Mouse (Mus musculus): ENCODE data around the gene Snx32. TPM values are rescaled to one million over a fixed set of nuclear protein-coding genes. Genes with fewer than 3 reads are reported as not detected.

Gene Snx32
- polyA plus RNA-seq (2015; fragmentation: Nextera tagmentation; extraction: Ambion mirVana) = 7.2 and 8.0 TPM in 2 replicates

DNA sequence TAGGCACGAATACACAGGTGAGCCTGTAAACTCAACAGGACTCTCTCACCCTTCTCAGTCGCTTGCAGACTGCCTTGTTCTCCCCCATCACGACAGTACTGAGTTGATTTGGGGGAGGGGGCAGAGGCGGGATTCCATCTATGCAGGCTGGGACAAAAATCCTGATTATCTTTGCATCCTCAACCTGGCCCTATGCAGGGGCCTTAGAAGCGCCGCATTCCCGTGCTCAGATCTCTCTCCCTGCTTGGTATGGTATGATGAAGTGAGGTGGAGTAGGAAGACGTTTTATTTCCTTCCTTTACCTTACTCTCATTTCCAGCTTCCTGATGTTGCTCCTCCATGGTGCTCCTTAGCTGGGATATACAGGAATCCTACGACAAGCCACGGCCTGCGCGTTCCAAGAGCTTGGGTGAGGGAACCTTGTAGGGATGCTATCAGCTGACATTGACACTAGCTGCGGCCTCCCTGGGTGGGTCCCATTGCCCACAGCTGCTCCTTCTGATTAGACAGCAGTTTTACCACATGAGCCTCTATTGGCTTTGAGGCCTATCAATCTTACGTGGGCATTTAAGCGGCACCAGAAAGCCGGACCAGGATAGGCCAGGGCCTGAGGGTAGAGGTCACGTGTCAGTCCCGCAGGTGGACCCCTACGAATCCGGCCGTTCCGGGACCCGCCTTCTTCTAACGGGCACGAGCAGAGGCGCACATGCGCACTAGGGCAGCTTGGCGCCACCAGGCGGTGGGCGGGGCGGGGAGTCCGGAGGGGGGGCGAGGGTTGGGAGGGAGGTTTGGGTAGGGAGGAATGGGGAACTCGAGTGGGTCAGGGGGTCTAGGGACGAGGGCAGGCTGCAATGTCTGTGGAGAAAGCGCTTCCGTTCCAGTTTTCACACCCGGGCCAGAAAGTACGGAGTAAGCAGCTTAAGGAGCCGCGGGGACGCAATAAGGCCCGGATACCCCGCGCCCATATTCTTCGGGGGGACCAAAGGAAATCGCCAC lies at the start of gene Snx32:
Snx32 (minus strand) TSS at position 508 of the 996 bp plus-strand sequence.
- Histone ChIP-seq H3K27me3 (replicated peaks) (no peaks in the 10 kb centered on the region), H3K4me1 (replicated peaks) (peaks cover 10% of the 10 kb centered on the region), H3K36me3 (no peaks in the 10 kb centered on the region), H3K4me2 (replicated peaks) (peak within 1 kb of the TSS; percentile 87), H3K9me3 (no peaks in the 10 kb centered on the region), H3K27ac (peak within 1 kb of the TSS; percentile 54; the same call in 1 of the 2 replicates), H3K4me3 (replicated peaks) (peak within 1 kb of the TSS; percentile 52), H3K9ac (peak within 1 kb of the TSS; percentile 56)
- WGBS = 2% methylated on average over 47 of the region's 47 CpGs
- ATAC-seq = peak; percentile 99

DNA sequence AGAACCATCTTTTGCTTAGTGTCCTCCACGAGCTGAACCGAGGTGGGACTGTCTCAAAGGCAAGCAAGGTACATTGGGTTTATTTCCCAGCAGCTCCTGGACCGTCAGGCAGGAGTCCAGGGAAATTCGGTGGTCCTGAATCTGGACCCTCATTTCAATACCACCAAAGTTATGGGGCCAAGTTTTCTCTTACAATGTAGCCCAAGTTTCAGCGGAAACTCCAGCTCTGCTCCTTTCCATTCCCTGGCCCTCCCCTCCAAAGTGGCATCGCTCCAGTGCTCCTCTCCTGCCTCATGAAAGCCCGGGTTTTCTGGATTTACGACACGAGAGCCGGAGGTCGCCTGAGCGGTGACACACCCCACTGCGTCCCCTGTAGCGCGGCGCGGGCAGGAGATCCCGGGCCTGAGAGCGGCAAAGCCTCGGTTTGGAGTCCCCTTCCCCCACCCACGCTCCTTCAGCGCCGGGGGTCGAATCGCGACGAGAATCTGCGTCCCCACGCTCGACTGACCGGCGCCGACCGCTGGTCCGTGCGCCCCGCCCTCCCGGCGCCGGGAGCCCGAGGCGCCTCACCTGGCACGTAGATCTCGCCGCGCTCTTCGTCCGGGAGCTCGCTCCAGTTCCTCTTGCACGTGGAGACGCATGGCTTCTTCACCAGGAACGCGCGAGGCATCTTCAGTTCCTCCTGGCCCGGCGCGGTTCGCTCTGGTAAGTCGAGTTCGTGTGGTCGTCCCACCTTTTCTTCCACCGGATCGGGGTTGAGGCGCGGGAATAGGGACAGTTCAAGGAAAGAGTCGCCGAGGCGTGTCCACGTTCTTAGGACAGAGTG lies 49.5 kb upstream of the Snx32 start:
- Histone ChIP-seq H3K4me2 (replicated peaks) (peak overlapping the region; percentile 64), H3K27ac (peak overlapping the region; percentile 86), H3K9ac (peak overlapping the region; percentile 57), H3K36me3 (no peaks in the 10 kb centered on the region), H3K4me3 (replicated peaks) (peak overlapping the region; percentile 53), H3K9me3 (no peaks in the 10 kb centered on the region), H3K27me3 (replicated peaks) (peaks cover 45% of the 10 kb centered on the region), H3K4me1 (replicated peaks) (peaks cover 31% of the 10 kb centered on the region)
- WGBS = under 1% methylated on average over 69 of the region's 69 CpGs
- peak; percentile 14 for ATAC-seq

DNA sequence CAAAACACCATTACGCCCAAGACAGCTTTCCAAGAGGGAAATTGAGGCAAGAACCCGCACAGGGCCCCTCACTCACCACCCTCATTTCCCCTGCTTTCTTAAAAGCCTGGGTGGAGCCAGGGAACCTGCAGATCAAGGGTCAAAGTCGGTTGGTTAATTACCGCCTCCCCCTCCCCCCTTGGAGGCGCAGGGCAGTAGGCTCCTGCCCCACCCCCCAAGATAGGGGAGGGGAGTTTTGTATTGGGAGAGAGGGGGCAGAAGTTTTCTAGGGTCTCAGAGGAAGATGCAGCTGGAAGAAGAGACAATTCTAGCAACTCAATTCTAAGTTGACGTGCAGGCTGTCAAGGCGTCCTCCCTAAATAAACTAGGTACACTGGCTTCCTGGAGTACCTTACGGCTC lies 48.9 kb upstream of the Snx32 start:
- peak; percentile 32 for ATAC-seq
- Histone ChIP-seq H3K27ac (peak overlapping the region; percentile 86), H3K36me3 (no peaks in the 10 kb centered on the region), H3K4me1 (replicated peaks) (peaks cover 28% of the 10 kb centered on the region), H3K9ac (peak overlapping the region; percentile 57), H3K4me3 (replicated peaks) (peak overlapping the region; percentile 53), H3K27me3 (replicated peaks) (peaks cover 45% of the 10 kb centered on the region), H3K9me3 (no peaks in the 10 kb centered on the region), H3K4me2 (replicated peaks) (peak overlapping the region; percentile 64)
- WGBS = 13% methylated on average over 8 of the region's 8 CpGs

DNA sequence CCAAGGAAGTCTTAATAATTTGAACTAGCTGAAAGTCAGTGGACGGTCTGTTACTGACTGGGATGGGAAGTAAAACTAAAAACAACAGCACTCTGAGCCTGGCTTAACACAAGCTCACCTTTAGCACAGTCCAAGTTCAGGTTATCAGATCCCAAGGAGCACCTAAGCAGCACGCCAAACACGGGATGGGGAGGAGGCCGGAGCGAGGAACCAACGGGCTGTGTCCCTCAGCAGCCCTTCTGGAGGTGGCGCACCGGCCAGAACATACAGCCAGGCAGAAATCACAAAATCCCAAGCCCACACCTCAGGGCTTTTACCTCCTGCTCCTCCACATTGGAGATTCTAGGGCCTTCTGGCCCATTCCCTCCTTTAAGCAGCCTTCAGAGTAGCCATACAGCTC lies 48.4 kb upstream of the Snx32 start:
- WGBS = 37% methylated on average over 8 of the region's 8 CpGs
- Histone ChIP-seq H3K27ac (peak overlapping the region; percentile 86), H3K4me1 (replicated peaks) (peaks cover 28% of the 10 kb centered on the region), H3K27me3 (replicated peaks) (peaks cover 45% of the 10 kb centered on the region), H3K4me2 (replicated peaks) (peak overlapping the region; percentile 64), H3K9ac (peak overlapping the region; percentile 57), H3K36me3 (no peaks in the 10 kb centered on the region), H3K9me3 (no peaks in the 10 kb centered on the region), H3K4me3 (replicated peaks) (peak overlapping the region; percentile 53)
- ATAC-seq = no peak

DNA sequence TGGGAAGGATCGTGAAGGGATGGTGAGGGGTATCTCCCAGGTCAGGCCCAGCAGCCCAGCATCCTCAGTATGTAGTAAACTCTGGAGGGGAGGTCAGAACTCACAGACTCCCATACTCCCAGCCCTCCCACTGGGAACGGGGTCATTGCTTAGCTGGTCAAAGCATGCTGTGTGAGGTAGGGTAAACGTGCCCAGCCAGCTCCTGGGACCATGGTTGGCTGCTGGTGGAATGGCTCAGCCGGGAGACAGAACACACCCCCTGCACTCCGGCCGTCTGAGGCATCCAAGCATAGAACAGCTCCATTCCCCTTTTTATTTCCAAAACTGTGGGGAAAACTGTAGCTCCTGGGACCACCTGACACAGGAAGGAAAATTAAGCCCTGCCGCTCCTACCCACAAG lies 47.8 kb upstream of the Snx32 start:
- no peak overlapping the region for H3K27ac ChIP-seq
- H3K36me3 ChIP-seq = no peaks in the 10 kb centered on the region
- H3K4me3 ChIP-seq (replicated peaks) = peak overlapping the region; percentile 53
- no peak for ATAC-seq
- peak overlapping the region; percentile 64 for H3K4me2 ChIP-seq (replicated peaks)
- H3K4me1 ChIP-seq (replicated peaks) = peaks cover 34% of the 10 kb centered on the region
- H3K9ac ChIP-seq = peak overlapping the region; percentile 57
- WGBS = 39% methylated on average over 7 of the region's 7 CpGs
- no peaks in the 10 kb centered on the region for H3K9me3 ChIP-seq
- peaks cover 45% of the 10 kb centered on the region for H3K27me3 ChIP-seq (replicated peaks)

DNA sequence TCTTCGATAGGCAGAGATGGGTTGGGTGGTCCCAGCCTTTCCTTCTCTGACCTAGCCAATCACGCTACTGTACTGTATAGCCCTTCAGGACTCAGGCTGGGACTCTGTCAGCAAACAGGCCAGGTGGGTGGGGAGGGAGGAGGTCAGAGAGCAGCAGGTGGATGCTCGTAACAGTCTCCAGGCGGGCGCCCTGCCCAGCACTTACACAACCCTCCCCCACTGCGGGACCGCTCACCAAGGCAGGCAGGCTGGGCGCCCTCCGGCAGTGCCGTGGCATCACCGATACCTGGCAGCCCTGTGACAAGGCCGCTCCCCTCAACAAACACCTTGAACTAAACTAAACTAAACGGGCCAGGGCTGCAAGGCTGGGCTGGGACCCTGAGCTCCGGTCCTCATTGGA lies 43.9 kb upstream of the Snx32 start:
- H3K9me3 ChIP-seq = no peaks in the 10 kb centered on the region
- peaks cover 2% of the 10 kb centered on the region; the same call in 1 of the 2 replicates for H3K36me3 ChIP-seq
- 64% methylated on average over 14 of the region's 14 CpGs for WGBS
- H3K27me3 ChIP-seq (replicated peaks) = peaks cover 20% of the 10 kb centered on the region
- H3K9ac ChIP-seq = no peak overlapping the region
- ATAC-seq = peak; percentile 87
- H3K4me1 ChIP-seq (replicated peaks) = peaks cover 20% of the 10 kb centered on the region
- H3K4me3 ChIP-seq (replicated peaks) = no peak overlapping the region
- peak overlapping the region; percentile 64 for H3K27ac ChIP-seq
- peak overlapping the region; percentile 45 for H3K4me2 ChIP-seq (replicated peaks)

DNA sequence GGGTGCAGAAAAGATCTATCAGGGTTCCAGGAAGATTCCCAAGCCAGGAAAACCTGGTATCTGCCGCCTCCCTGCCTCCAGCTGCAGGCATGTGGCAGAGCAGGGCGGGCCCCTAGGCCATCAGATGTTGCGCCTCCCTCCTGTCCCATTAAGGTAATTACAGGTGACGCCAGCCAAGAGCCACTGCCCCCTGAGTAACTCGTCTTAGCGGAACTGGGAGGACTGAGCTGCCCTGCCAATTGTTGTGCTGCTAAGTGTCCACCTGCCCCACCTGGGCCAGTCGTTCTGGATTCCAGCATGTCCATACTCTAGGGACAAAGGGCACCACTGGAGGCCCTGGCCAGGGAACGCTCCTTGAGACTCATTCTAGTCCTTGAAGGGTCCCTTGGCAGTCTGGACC lies 43.5 kb upstream of the Snx32 start:
- no peaks in the 10 kb centered on the region for H3K9me3 ChIP-seq
- peaks cover 2% of the 10 kb centered on the region; the same call in 1 of the 2 replicates for H3K36me3 ChIP-seq
- H3K4me3 ChIP-seq (replicated peaks) = no peak overlapping the region
- H3K27me3 ChIP-seq (replicated peaks) = peaks cover 16% of the 10 kb centered on the region
- 43% methylated on average over 8 of the region's 8 CpGs for WGBS
- peak overlapping the region; percentile 64 for H3K27ac ChIP-seq
- H3K4me2 ChIP-seq (replicated peaks) = peak overlapping the region; percentile 45
- peak overlapping the region; percentile 20; the same call in 1 of the 2 replicates for H3K9ac ChIP-seq
- peak; percentile 80 for ATAC-seq
- H3K4me1 ChIP-seq (replicated peaks) = peaks cover 20% of the 10 kb centered on the region

DNA sequence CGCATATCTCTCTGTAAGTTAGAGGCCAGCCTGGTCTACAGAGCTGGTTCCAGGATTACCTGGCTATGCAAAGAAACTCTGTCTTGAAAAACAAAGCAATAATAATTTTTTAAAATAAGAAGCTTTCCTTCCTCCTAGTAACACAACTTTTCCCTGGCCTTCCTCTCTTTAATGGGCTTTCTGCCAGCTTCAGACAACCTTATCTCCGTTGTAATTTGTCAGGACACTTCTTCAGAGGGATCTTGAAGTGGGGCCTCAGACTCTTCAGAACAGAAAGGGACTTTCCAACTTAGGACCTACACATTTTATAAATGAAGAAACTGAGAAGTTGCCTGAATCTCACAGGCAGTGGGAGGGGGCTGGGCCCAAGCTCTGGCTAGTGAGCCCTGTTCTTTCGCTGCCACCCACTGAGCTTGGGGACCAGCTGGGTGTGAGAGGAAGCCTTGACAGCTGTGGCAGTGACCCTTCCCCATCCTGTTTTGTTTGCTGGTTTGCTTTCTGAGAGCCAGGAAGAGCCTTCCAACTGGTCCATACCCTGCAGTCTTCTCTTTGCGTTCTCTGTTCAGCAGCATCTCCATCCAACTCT lies 37.2 kb upstream of the Snx32 start:
- no peak overlapping the region for H3K27ac ChIP-seq
- no peak overlapping the region for H3K4me2 ChIP-seq (replicated peaks)
- no peak overlapping the region for H3K4me3 ChIP-seq (replicated peaks)
- peaks cover 4% of the 10 kb centered on the region; the same call in 1 of the 2 replicates for H3K4me1 ChIP-seq (replicated peaks)
- H3K36me3 ChIP-seq = peaks cover 2% of the 10 kb centered on the region; the same call in 1 of the 2 replicates
- no peaks in the 10 kb centered on the region for H3K27me3 ChIP-seq (replicated peaks)
- WGBS = 68% methylated on average over 4 of the region's 4 CpGs
- no peaks in the 10 kb centered on the region for H3K9me3 ChIP-seq
- ATAC-seq = no peak
- H3K9ac ChIP-seq = no peak overlapping the region

DNA sequence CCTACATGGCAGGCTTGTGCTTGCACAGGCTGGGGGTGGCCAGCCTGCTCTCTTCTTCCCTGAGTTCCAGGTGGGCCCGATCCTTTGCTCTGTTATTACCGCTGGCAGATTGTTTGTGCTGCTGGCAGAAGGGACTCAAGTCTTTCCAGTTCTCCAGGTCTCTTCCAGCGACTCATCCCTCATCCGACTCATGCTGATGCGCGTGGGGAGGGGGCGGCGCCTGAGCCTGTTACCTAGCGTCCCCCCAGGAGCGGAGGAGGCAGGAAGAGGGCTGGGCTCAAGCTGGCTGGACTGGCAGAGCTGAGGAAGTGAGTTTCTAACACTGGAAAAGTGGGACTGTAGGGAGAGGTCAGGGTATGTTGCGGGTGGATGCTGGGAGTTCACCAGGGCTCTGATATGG lies 33.7 kb upstream of the Snx32 start:
- 45% methylated on average over 11 of the region's 11 CpGs for WGBS
- H3K27me3 ChIP-seq (replicated peaks) = no peaks in the 10 kb centered on the region
- no peak overlapping the region for H3K9ac ChIP-seq
- H3K27ac ChIP-seq = no peak overlapping the region
- H3K4me2 ChIP-seq (replicated peaks) = no peak overlapping the region
- peaks cover 4% of the 10 kb centered on the region; the same call in 1 of the 2 replicates for H3K4me1 ChIP-seq (replicated peaks)
- H3K4me3 ChIP-seq (replicated peaks) = no peak overlapping the region
- no peak for ATAC-seq
- H3K36me3 ChIP-seq = no peaks in the 10 kb centered on the region
- H3K9me3 ChIP-seq = no peaks in the 10 kb centered on the region

DNA sequence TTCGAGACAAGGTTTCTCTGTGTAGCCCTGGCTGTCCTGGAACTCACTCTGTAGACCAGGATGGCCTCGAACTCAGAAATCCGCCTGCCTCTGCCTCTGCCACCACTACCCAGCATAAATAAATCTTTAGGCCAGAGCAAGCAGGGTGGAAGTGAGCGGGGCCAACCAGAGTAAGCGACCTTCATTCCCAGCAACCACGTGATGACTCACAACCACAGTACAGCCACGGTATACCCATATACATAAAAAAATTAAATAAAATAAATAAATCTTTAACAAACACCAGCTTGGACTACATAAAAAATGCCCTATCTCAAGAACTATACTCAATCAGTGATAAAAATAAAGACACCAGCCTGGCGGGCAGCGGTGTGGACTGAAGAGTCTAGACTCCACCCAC lies 33.0 kb upstream of the Snx32 start:
- no peaks in the 10 kb centered on the region for H3K36me3 ChIP-seq
- no peaks in the 10 kb centered on the region for H3K27me3 ChIP-seq (replicated peaks)
- peaks cover 4% of the 10 kb centered on the region; the same call in 1 of the 2 replicates for H3K4me1 ChIP-seq (replicated peaks)
- no peak overlapping the region for H3K4me2 ChIP-seq (replicated peaks)
- no peak overlapping the region for H3K27ac ChIP-seq
- WGBS = 80% methylated on average over 9 of the region's 9 CpGs
- no peak for ATAC-seq
- no peak overlapping the region for H3K9ac ChIP-seq
- no peak overlapping the region for H3K4me3 ChIP-seq (replicated peaks)
- no peaks in the 10 kb centered on the region for H3K9me3 ChIP-seq

DNA sequence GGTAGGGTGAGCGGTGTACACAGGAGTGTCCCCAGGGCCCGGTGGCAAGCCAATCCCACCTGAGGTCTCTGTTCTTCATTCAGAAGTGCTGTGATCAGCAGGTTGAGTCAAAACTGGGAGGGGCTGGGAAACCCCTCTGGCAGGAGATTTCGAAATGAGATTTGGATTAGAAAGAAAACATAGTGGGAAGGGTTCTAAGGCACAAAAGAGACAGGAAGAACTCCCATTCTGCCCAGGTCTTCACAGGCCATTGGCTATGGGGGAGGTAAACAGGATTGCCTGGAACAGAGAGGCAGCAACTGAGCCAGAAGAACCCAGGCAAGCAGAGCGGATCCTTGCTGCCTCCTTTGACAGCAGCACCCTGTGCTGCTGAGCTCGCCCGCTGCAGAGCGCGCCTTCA lies 28.4 kb upstream of the Snx32 start:
- WGBS = 78% methylated on average over 8 of the region's 8 CpGs
- Histone ChIP-seq H3K36me3 (no peaks in the 10 kb centered on the region), H3K27ac (no peak overlapping the region), H3K9ac (no peak overlapping the region), H3K27me3 (replicated peaks) (no peaks in the 10 kb centered on the region), H3K4me1 (replicated peaks) (no peaks in the 10 kb centered on the region), H3K9me3 (no peaks in the 10 kb centered on the region), H3K4me2 (replicated peaks) (no peak overlapping the region), H3K4me3 (replicated peaks) (no peak overlapping the region)
- no peak for ATAC-seq

Data from intestine, embryonic 15.5 days (tissue).